Mouse (Mus musculus): ENCODE data around the gene Snx14. TPM values are rescaled to one million over a fixed set of nuclear protein-coding genes. Genes with fewer than 3 reads are reported as not detected.

The Snx14 gene
- polyA plus RNA-seq, 1 experiment from 2014 or later, result 35.5 TPM

- no peak overlapping the region for H3K27ac ChIP-seq
- no peaks in the 10 kb centered on the region for H3K36me3 ChIP-seq (ENCODE audit: inconsistent target)
- no peaks in the 10 kb centered on the region for H3K79me2 ChIP-seq (ENCODE audit: inconsistent target)
- no peak overlapping the region for H3K4me3 ChIP-seq (ENCODE audit: inconsistent target)
- 19% methylated on average over 5 of the region's 5 CpGs for WGBS (ENCODE audit: missing documents)
Measured at GRCm38 (mm10) chr9:88346857-88347256, 91.9 kb downstream of the Snx14 start.

- Histone ChIP-seq H3K4me3 (ENCODE audit: inconsistent target) (no peak overlapping the region), H3K36me3 (ENCODE audit: inconsistent target) (no peaks in the 10 kb centered on the region), H3K27ac (no peak overlapping the region), H3K79me2 (ENCODE audit: inconsistent target) (no peaks in the 10 kb centered on the region)
- WGBS (ENCODE audit: missing documents), result 94% methylated on average over 2 of the region's 2 CpGs
Measured at GRCm38 (mm10) chr9:88344424-88344823, 94.3 kb downstream of the Snx14 start.

GRCm38 (mm10) chr9:88342701-88343100 lies 96.1 kb downstream of the Snx14 start:
- Histone ChIP-seq H3K79me2 (ENCODE audit: inconsistent target) (no peaks in the 10 kb centered on the region), H3K36me3 (ENCODE audit: inconsistent target) (no peaks in the 10 kb centered on the region), H3K4me3 (ENCODE audit: inconsistent target) (no peak overlapping the region), H3K27ac (no peak overlapping the region)
- 86% methylated on average over 3 of the region's 3 CpGs for WGBS (ENCODE audit: missing documents)

- Histone ChIP-seq H3K27ac (no peak overlapping the region), H3K4me3 (ENCODE audit: inconsistent target) (no peak overlapping the region), H3K79me2 (ENCODE audit: inconsistent target) (no peaks in the 10 kb centered on the region), H3K36me3 (ENCODE audit: inconsistent target) (no peaks in the 10 kb centered on the region)
- 90% methylated on average over 7 of the region's 7 CpGs for WGBS (ENCODE audit: missing documents)
Measured at GRCm38 (mm10) chr9:88342241-88342640, 96.5 kb downstream of the Snx14 start.

GRCm38 (mm10) chr9:88340819-88341218 lies 97.9 kb downstream of the Snx14 start:
- 88% methylated on average over 3 of the region's 3 CpGs for WGBS (ENCODE audit: missing documents)
- Histone ChIP-seq H3K27ac (no peak overlapping the region), H3K79me2 (ENCODE audit: inconsistent target) (no peaks in the 10 kb centered on the region), H3K4me3 (ENCODE audit: inconsistent target) (no peak overlapping the region), H3K36me3 (ENCODE audit: inconsistent target) (no peaks in the 10 kb centered on the region)

GRCm38 (mm10) chr9:88335839-88336238 lies 102.9 kb downstream of the Snx14 start:
- no peaks in the 10 kb centered on the region for H3K36me3 ChIP-seq (ENCODE audit: inconsistent target)
- H3K79me2 ChIP-seq (ENCODE audit: inconsistent target), result no peaks in the 10 kb centered on the region
- no peak overlapping the region for H3K27ac ChIP-seq
- H3K4me3 ChIP-seq (ENCODE audit: inconsistent target), result no peak overlapping the region
- 91% methylated on average over 2 of the region's 2 CpGs for WGBS (ENCODE audit: missing documents)

- no peak overlapping the region for H3K27ac ChIP-seq
- no peak overlapping the region for H3K4me3 ChIP-seq (ENCODE audit: inconsistent target)
- H3K79me2 ChIP-seq (ENCODE audit: inconsistent target), result no peaks in the 10 kb centered on the region
- WGBS (ENCODE audit: missing documents), result 79% methylated on average over 3 of the region's 3 CpGs
- H3K36me3 ChIP-seq (ENCODE audit: inconsistent target), result no peaks in the 10 kb centered on the region
Measured at GRCm38 (mm10) chr9:88332447-88332846, 106.3 kb downstream of the Snx14 start.

- Histone ChIP-seq H3K27ac (no peak overlapping the region), H3K4me3 (ENCODE audit: inconsistent target) (no peak overlapping the region), H3K36me3 (ENCODE audit: inconsistent target) (no peaks in the 10 kb centered on the region), H3K79me2 (ENCODE audit: inconsistent target) (no peaks in the 10 kb centered on the region)
- WGBS (ENCODE audit: missing documents), result 91% methylated on average over 2 of the region's 3 CpGs
Measured at GRCm38 (mm10) chr9:88330316-88330715, 108.4 kb downstream of the Snx14 start.

GRCm38 (mm10) chr9:88329166-88329748 lies 109.5 kb downstream of the Snx14 start:
- no peak overlapping the region for H3K4me3 ChIP-seq (ENCODE audit: inconsistent target)
- no peaks in the 10 kb centered on the region for H3K79me2 ChIP-seq (ENCODE audit: inconsistent target)
- H3K27ac ChIP-seq, result no peak overlapping the region
- 50% methylated on average over 10 of the region's 10 CpGs for WGBS (ENCODE audit: missing documents)
- no peaks in the 10 kb centered on the region for H3K36me3 ChIP-seq (ENCODE audit: inconsistent target)

GRCm38 (mm10) chr9:88328666-88329065 lies 110.1 kb downstream of the Snx14 start:
- H3K36me3 ChIP-seq (ENCODE audit: inconsistent target), result no peaks in the 10 kb centered on the region
- H3K27ac ChIP-seq, result no peak overlapping the region
- no peak overlapping the region for H3K4me3 ChIP-seq (ENCODE audit: inconsistent target)
- 72% methylated on average over 5 of the region's 5 CpGs for WGBS (ENCODE audit: missing documents)
- H3K79me2 ChIP-seq (ENCODE audit: inconsistent target), result no peaks in the 10 kb centered on the region

- Histone ChIP-seq H3K27ac (no peak within 1 kb of the TSS), H3K36me3 (ENCODE audit: inconsistent target) (no peaks in the 10 kb centered on the region), H3K79me2 (ENCODE audit: inconsistent target) (no peaks in the 10 kb centered on the region), H3K4me3 (ENCODE audit: inconsistent target) (no peak within 1 kb of the TSS)
- WGBS (ENCODE audit: missing documents), result 6% methylated on average over 61 of the region's 66 CpGs
Measured at GRCm38 (mm10) chr9:88326930-88327901, 111.5 kb downstream of the Snx14 start, which contains the start of gene Nt5e. TSS of gene Nt5e (plus strand) at chr9:88327197.

Other genes with a start within 250 kb of the Snx14 start
- gene Nt5e, start 111.8 kb downstream of the Snx14 start, polyA plus RNA-seq (2018), result 0.03 to 0.22 TPM in 2 of 3 replicates, not detected in the other
- not detected in 3 replicates for gene Gm20537, start 17.7 kb upstream of the Snx14 start, polyA plus RNA-seq (2018)
- 51.6 to 196 TPM (median 122 TPM) in 3 replicates for gene Syncrip, start 43.6 kb upstream of the Snx14 start, polyA plus RNA-seq (2018)
- 3.5 to 7.6 TPM (median 7.1 TPM) in 3 replicates for gene Zfp949, start 109.1 kb upstream of the Snx14 start, polyA plus RNA-seq (2018)
- not detected in 3 replicates for gene Trim43a, start 141.9 kb upstream of the Snx14 start, polyA plus RNA-seq (2018)

Data from macrophage (primary cell).